Mouse (Mus musculus) liver, embryonic 14.5 days (tissue): Measurements from ENCODE around the gene Pds5a.

Experiments used
- CTCF ChIP-seq: IDR thresholded peaks from 2 replicates; pipeline ENCODE4 v1.5.1; 2016; ENCODE audit warnings: antibody characterized with exemption, low read depth, control low read depth
- EP300 ChIP-seq: IDR thresholded peaks from 2 replicates; pipeline ENCODE4 v1.6.1; 2016; ENCODE audit warnings: antibody characterized with exemption, low read depth

DNA sequence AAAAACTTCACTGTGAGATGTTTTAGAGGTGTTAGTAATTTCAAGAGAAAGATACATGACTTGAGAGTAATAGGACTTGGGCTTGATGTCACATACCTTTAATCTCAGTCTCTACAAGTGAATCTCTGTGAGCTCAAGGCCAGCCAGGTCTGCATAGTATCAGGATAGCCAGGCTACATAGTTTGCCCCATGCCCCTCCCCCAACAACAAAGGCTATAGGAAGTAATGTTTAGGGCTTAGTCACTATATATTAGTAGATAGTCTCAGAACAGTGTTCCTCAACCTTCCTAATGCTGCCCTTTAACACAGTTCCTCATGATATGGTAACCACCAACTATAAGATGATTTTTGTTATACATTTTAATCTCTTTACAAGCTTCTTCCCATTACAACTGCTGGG, 141.0 kb downstream of the Pds5a start:
- no peak for TF ChIP-seq CTCF
- TF ChIP-seq EP300, result no peak
